Mouse (Mus musculus): ENCODE data around the gene Hadh.

DNA sequence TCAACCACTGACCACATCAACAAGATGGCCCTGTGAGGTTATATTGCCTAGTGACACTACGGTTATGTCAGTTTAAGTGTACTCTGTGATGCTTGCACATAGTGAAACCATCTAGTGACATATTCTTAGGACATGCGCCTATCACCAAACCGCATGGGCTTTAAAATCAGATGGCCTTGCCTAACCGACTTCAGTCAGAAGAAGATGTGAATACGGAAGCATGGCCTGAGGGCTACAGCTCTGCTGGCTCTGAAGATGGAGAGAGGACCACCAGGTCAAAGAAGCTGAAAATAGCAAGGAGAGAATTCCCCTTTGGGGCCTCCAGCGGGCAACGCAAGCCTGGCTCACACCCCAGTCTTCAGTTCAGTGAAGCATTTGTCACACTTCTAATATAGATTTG, 25.0 kb upstream of the Hadh start:
- TF ChIP-seq CTCF (conservative IDR thresholded peaks at IDR 0.05; ENCODE audit: low read length), result no peak
- TF ChIP-seq POU5F1 (IDR thresholded peaks at IDR 0.05; ENCODE audit: borderline replicate concordance, low read length), result no peak
- TF ChIP-seq NANOG (IDR thresholded peaks at IDR 0.05; ENCODE audit: borderline replicate concordance, low read length), result no peak

Measured in E14TG2a.4 (cell line).